Comparison of ENCODE assay signal across 9 mouse cellular contexts in the genomic region with DNA sequence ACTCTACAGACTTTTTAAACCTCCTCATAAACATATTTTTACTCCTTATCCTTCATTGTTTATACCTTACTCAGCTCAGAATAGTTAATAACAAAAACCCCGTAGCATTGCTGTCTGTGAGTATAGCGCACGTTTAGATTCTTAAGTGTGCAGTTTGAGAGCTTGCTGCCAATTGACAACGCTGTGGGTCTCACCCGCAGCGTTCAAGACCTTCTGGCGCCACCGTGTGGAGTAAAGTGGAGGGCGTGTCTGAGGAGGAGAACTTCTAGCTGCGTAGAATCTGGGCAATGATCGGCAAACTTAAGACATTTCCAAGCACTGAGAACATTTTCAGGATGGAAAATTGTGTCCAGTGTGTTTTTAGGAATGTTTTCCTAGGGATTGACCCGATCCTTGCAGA.
DNase-seq lines count a peak whose midpoint lies in the region; ATAC-seq and TF ChIP-seq lines count a peak whose summit lies in the region.
"Had no signal": no experiment of that assay in that cellular context is flagged by ENCODE, and none has a peak within 500 bp of the region (broad histone marks: within the 10 kb centered on the region; RNA-seq: fewer than 3 reads in every experiment).

No protein-coding gene starts in this region.

- TF ChIP-seq POLR2A in thymus, adult 2 months (IDR thresholded peaks at IDR 0.05; ENCODE audit: control insufficient read depth, extremely low read depth, insufficient read depth, low read length, poor library complexity): no peak

- WGBS in embryonic facial prominence, embryonic 10.5 days: 17% methylated on average over 12 of the region's 12 CpGs
- WGBS in large intestine, adult 2 months: 4% methylated on average over 12 of the region's 12 CpGs
- WGBS in lung, embryonic 15.5 days: 7% methylated on average over 12 of the region's 12 CpGs
- WGBS in thymus, adult 2 months: 7% methylated on average over 12 of the region's 12 CpGs

- no peak overlapping the region for H3K4me2 ChIP-seq in lung, embryonic 15.5 days
- H3K4me2 ChIP-seq: heart, embryonic 13.5 days had no signal

- no peaks in the 10 kb centered on the region for H3K9me3 ChIP-seq in embryonic facial prominence, embryonic 10.5 days
- H3K9me3 ChIP-seq in lung, embryonic 15.5 days: no peaks in the 10 kb centered on the region
- H3K9me3 ChIP-seq: heart, embryonic 13.5 days had no signal

- no peak overlapping the region for H3K27ac ChIP-seq in embryonic facial prominence, embryonic 10.5 days (replicated peaks)
- H3K27ac ChIP-seq in lung, embryonic 15.5 days: no peak overlapping the region
- H3K27ac ChIP-seq in thymus, adult 2 months (ENCODE audit: control insufficient read depth, insufficient read depth, low read length): no peak overlapping the region
- H3K27ac ChIP-seq: heart, embryonic 13.5 days had no signal

- DNase-seq in CD4-positive, CD25-positive, alpha-beta regulatory T cell, adult 2 months (ENCODE audit: low read depth, low spot score): peak; percentile 79
- DNase-seq in adrenal gland, postnatal 14 days: peak; percentile 91
- peak; percentile 84 for DNase-seq in embryonic facial prominence, embryonic 10.5 days (ENCODE audit: low spot score)
- DNase-seq in heart, adult 9 months (ENCODE audit: low spot score in 2 of 2): peak; percentile 34 to 66
- peak; percentile 48 for DNase-seq in large intestine, adult 2 months (ENCODE audit: low read depth, low spot score)
- DNase-seq in ovary, postnatal 10 days (ENCODE audit: low spot score): peak; percentile 67
- peak; percentile 71 for DNase-seq in thymus, adult 2 months

- H3K9ac ChIP-seq in lung, embryonic 15.5 days: no peak overlapping the region
- H3K9ac ChIP-seq: heart, embryonic 13.5 days had no signal

- TF ChIP-seq CTCF in thymus, adult 2 months (IDR thresholded peaks at IDR 0.05; ENCODE audit: borderline replicate concordance, control insufficient read depth, extremely low read depth, insufficient read depth, low read length, poor library complexity): peak; percentile 78

- H3K4me3 ChIP-seq in embryonic facial prominence, embryonic 10.5 days: no peak overlapping the region
- no peak overlapping the region for H3K4me3 ChIP-seq in lung, embryonic 15.5 days
- H3K4me3 ChIP-seq in thymus, adult 2 months (ENCODE audit: control insufficient read depth, insufficient read depth, low read length): no peak overlapping the region
- H3K4me3 ChIP-seq: heart, embryonic 13.5 days had no signal

- no peaks in the 10 kb centered on the region for H3K27me3 ChIP-seq in embryonic facial prominence, embryonic 10.5 days (replicated peaks; ENCODE audit: low read depth, poor library complexity, severe bottlenecking)
- H3K27me3 ChIP-seq in lung, embryonic 15.5 days: no peaks in the 10 kb centered on the region
- no peaks in the 10 kb centered on the region for H3K27me3 ChIP-seq in thymus, adult 2 months (ENCODE audit: control insufficient read depth, insufficient read depth, low read length)

- H3K36me3 ChIP-seq in embryonic facial prominence, embryonic 10.5 days (replicated peaks): no peaks in the 10 kb centered on the region
- no peaks in the 10 kb centered on the region for H3K36me3 ChIP-seq in lung, embryonic 15.5 days
- no peaks in the 10 kb centered on the region for H3K36me3 ChIP-seq in thymus, adult 2 months (ENCODE audit: control insufficient read depth, insufficient read depth, low read length)
- H3K36me3 ChIP-seq: heart, embryonic 13.5 days had no signal

- H3K4me1 ChIP-seq in embryonic facial prominence, embryonic 10.5 days: no peaks in the 10 kb centered on the region
- H3K4me1 ChIP-seq in lung, embryonic 15.5 days: no peaks in the 10 kb centered on the region
- no peaks in the 10 kb centered on the region for H3K4me1 ChIP-seq in thymus, adult 2 months (replicated peaks; ENCODE audit: control insufficient read depth, insufficient read depth, low read length)

- peak; percentile 70; the same call in 1 of the 2 replicates for ATAC-seq in lung, embryonic 15.5 days (ENCODE audit: borderline replicate concordance, extremely low read depth, low FRiP score, low TSS enrichment)
